ENCODE assay signal across 12 mouse cellular contexts in the genomic region with DNA sequence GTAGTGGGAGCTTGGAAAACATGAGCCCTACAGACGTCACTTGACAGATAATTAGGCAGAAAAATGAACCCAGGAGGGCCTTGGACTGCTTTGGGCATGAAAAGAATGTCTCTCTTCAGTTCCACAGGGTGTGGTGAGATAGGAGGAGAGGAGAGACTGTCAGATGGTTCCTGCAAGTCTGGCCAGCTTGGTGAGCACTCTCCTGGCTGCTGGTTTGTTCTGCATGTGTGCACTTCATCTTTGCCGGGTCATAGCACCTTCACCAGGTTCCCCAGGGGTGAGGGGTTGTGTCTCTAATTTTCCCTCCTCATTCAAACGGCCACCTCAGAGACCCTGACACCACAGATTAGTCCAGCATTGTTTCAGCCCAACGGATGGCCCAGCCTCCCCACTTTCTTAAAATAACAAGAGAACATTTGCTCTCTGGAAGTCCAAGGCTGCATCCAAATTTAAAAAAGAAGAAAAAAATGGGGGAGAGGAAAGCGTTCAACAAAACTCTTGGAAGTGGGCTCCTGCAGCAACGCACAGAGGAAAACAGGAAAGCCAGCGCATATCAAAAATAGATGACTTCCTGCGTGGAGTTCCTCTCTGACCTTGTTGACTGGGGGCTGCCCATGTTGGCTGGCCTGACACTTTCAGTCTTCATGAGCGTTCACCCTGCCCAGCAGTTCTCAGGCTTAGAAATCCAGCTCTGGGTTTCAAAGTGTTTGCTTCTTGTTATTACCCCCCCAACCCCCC.
A peak's percentile ranks its signal among the peaks of the same experiment; 100 is the strongest.
DNase-seq lines count a peak whose midpoint lies in the region; ATAC-seq lines count a peak whose summit lies in the region.
"Had no signal": no experiment of that assay in that cellular context is flagged by ENCODE, and none has a peak within 500 bp of the region (broad histone marks: within the 10 kb centered on the region; RNA-seq: fewer than 3 reads in every experiment).

No protein-coding gene starts in this region.

- H3K4me1 ChIP-seq in intestine, embryonic 16.5 days (ENCODE audit: control insufficient read depth, insufficient read depth, low read length): no peaks in the 10 kb centered on the region
- no peaks in the 10 kb centered on the region for H3K4me1 ChIP-seq in intestine, embryonic 15.5 days (replicated peaks)
- peaks cover 15% of the 10 kb centered on the region for H3K4me1 ChIP-seq in heart, embryonic 11.5 days (ENCODE audit: control insufficient read depth, insufficient read depth, low read length)
- H3K4me1 ChIP-seq: forebrain, embryonic 15.5 days; hindbrain, embryonic 12.5 days had no signal

- H3K4me3 ChIP-seq in intestine, embryonic 16.5 days (ENCODE audit: low read length): no peak overlapping the region
- no peak overlapping the region for H3K4me3 ChIP-seq in intestine, embryonic 15.5 days (replicated peaks)
- H3K4me3 ChIP-seq in heart, embryonic 11.5 days (ENCODE audit: low read depth, low read length): no peak overlapping the region
- H3K4me3 ChIP-seq: embryonic facial prominence, embryonic 12.5 days; forebrain, embryonic 15.5 days; hindbrain, embryonic 12.5 days had no signal

- H3K27me3 ChIP-seq in intestine, embryonic 16.5 days (replicated peaks; ENCODE audit: control insufficient read depth, insufficient read depth, low read length): no peaks in the 10 kb centered on the region
- H3K27me3 ChIP-seq in intestine, embryonic 15.5 days (replicated peaks): no peaks in the 10 kb centered on the region
- no peaks in the 10 kb centered on the region for H3K27me3 ChIP-seq in heart, embryonic 11.5 days (ENCODE audit: control insufficient read depth, insufficient read depth, low read length)
- H3K27me3 ChIP-seq: embryonic facial prominence, embryonic 12.5 days; forebrain, embryonic 15.5 days; hindbrain, embryonic 12.5 days had no signal

- DNase-seq in kidney, adult 9 months: peak; percentile 59
- DNase-seq in lung, postnatal 4 days: peak; percentile 16 to 40
- DNase-seq in frontal cortex, postnatal 10 days (ENCODE audit: low spot score in 2 of 2): no peak
- no peak for DNase-seq in urinary bladder, postnatal 36 days (ENCODE audit: low spot score in 2 of 2)
- DNase-seq: cerebellum, adult 11-12 months; left cerebral cortex, postnatal 4 days had no signal

- H3K9me3 ChIP-seq in intestine, embryonic 16.5 days (ENCODE audit: control insufficient read depth, low read length): no peaks in the 10 kb centered on the region; the same call in 1 of the 2 replicates
- H3K9me3 ChIP-seq in intestine, embryonic 15.5 days: no peaks in the 10 kb centered on the region
- H3K9me3 ChIP-seq in heart, embryonic 11.5 days (replicated peaks; ENCODE audit: control insufficient read depth, low read length): no peaks in the 10 kb centered on the region
- H3K9me3 ChIP-seq: embryonic facial prominence, embryonic 12.5 days; forebrain, embryonic 15.5 days had no signal

- H3K27ac ChIP-seq in intestine, embryonic 16.5 days (ENCODE audit: low read length): peak overlapping the region; percentile 20; the same call in 1 of the 2 replicates
- H3K27ac ChIP-seq in intestine, embryonic 15.5 days: no peak overlapping the region
- H3K27ac ChIP-seq in heart, embryonic 11.5 days (ENCODE audit: low read depth, low read length): peak overlapping the region; percentile 46; the same call in 1 of the 2 replicates
- H3K27ac ChIP-seq: embryonic facial prominence, embryonic 12.5 days; forebrain, embryonic 15.5 days; hindbrain, embryonic 12.5 days had no signal

- H3K4me2 ChIP-seq in intestine, embryonic 16.5 days (ENCODE audit: low read depth, low read length): no peak overlapping the region
- H3K4me2 ChIP-seq in intestine, embryonic 15.5 days (replicated peaks): no peak overlapping the region
- no peak overlapping the region for H3K4me2 ChIP-seq in heart, embryonic 11.5 days
- H3K4me2 ChIP-seq: embryonic facial prominence, embryonic 12.5 days; forebrain, embryonic 15.5 days; hindbrain, embryonic 12.5 days had no signal

- WGBS in intestine, embryonic 16.5 days: 61% methylated on average over 9 of the region's 9 CpGs
- WGBS in intestine, embryonic 15.5 days: 58% methylated on average over 9 of the region's 9 CpGs
- 35% methylated on average over 9 of the region's 9 CpGs for WGBS in heart, embryonic 11.5 days (ENCODE audit: insufficient replicate concordance)

- no peak overlapping the region for H3K9ac ChIP-seq in intestine, embryonic 16.5 days (ENCODE audit: low read depth, low read length)
- H3K9ac ChIP-seq in intestine, embryonic 15.5 days: no peak overlapping the region
- H3K9ac ChIP-seq in heart, embryonic 11.5 days (ENCODE audit: low read depth, low read length): no peak overlapping the region
- H3K9ac ChIP-seq: embryonic facial prominence, embryonic 12.5 days; forebrain, embryonic 15.5 days; hindbrain, embryonic 12.5 days had no signal

- ATAC-seq in intestine, embryonic 16.5 days: no peak
- ATAC-seq in intestine, embryonic 15.5 days: no peak
- ATAC-seq in heart, embryonic 11.5 days (replicated peaks; ENCODE audit: insufficient number of reproducible peaks, low FRiP score, low TSS enrichment): no peak
- ATAC-seq: forebrain, embryonic 15.5 days had no signal

- H3K36me3 ChIP-seq in intestine, embryonic 16.5 days (ENCODE audit: control insufficient read depth, insufficient read depth, low read length): no peaks in the 10 kb centered on the region
- no peaks in the 10 kb centered on the region for H3K36me3 ChIP-seq in intestine, embryonic 15.5 days
- H3K36me3 ChIP-seq in heart, embryonic 11.5 days (ENCODE audit: control insufficient read depth, insufficient read depth, low read length): no peaks in the 10 kb centered on the region
- H3K36me3 ChIP-seq: embryonic facial prominence, embryonic 12.5 days; forebrain, embryonic 15.5 days; hindbrain, embryonic 12.5 days had no signal

Comparison
In these comparisons a context has a peak if more than half of its experiments do, and no peak if none do; other contexts are left out.
1. DNase-seq: peak in kidney, adult 9 months (single experiment) and lung, postnatal 4 days (2 of 2); none in frontal cortex, postnatal 10 days (0 of 2) and urinary bladder, postnatal 36 days (0 of 2).